Mouse (Mus musculus) embryo, embryonic 11.5 days (tissue): ENCODE measurements at regions not wholly inside any gene's neighbourhood (a gene's known extent, or its start where the extent isn't known, plus 50 kb on each side); places are given as distances from the start of the nearest gene placed in this dataset.
A peak's percentile ranks its signal among the peaks of the same experiment; 100 is the strongest.

ENCODE experiments used
- DNase-seq: peaks from one replicate; pipeline ENCODE4 v3.0.0-alpha.2; 2012; ENCODE audit warnings: low read depth, low spot score

DNA sequence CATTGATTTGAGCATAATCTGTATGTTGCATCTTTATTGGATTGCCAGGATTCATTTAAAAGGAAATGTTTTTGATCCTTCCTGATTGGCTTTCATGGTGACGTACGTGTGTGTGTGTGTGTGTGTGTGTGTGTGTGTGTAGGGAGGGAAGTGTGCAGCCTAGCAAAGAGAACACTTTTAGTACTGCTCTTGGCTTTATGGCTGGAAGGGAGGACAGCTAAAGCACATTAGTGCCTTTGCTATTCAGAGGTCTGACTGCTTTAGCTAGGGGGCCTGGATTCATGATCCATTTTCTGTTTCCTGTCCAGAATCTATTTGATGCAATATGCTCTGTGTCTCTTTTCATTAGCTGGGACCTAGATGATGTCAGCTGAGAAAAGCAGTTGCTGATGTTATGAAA lies 155.6 kb upstream of the Itga1 start:
- DNase-seq: no peak

DNA sequence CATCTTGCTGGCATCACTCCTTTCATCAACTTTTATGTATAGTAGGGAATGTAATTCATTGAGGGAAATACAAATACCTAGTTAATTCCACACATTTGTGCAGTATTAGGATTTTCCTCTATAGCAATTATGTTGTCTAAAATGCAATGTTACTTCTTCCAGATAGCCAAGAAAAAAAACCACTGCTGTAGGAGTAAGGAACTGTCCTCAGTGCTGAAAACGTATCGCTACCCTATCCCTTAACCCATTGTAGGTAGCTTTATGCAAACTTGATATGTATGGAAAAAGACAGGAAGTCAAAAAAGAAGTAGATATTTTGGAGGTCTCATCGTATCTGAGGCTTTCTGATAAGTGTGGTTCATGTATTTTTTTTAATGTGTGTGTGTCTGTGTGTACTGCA lies 150.8 kb upstream of the Itga1 start:
- DNase-seq: peak; percentile 19

DNA sequence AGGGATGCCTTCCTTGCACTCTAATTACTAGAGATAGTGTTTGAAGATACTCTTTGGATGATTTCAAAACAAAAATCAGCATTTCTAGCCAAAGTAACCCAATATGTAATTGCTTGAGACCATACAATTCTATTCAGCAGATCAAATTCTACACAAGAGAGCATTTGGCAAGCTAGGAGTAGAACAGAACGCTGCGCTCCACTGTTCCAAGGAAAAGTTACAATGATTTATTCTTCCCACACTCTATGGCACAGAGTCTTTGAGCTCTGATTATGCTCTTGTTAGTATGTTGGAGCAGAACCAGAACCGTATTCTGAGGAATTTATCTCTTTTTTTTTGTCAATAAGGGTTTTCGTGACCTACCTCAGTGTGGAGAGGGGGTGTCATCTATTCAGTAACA lies 130.2 kb upstream of the Itga1 start:
- DNase-seq: no peak

DNA sequence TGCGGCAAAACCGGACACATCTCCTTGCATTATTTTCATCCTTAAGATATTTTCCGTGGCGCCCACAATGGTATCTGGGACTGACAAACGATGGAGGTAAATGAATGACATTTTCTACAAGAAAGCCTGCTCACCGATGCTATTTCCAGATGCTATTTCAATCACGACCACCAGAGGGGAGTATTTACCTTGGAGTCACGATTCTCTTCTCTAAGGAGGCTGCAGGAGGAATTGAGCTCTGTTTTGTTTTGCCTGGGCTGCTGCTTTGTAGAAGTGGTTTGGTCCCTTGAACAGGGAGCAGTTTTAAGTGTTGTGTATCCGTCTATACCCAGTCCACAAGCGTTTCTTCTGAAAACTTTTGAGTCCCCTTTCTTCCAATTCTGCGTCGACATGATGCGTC lies 128.7 kb upstream of the Itga1 start:
- peak; percentile 63 for DNase-seq

DNA sequence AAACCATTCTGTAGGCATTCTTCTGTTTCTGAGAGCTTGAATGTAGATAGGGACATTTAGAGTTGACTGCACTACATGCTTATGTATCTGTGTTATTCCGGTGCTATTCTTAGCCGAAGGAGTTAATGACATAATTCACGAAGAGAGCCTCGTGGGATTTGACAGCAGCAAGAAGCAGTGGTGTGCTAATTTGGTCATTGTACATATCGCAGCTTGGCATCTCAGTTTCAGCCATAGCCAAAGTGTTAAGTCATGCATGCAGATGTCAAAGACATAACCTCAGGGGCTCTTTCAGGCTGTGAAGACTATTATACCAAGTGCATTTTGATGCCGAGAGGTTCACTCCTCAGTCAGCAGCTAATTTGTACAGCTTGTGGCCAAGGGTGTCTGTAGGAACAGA lies 125.1 kb upstream of the Itga1 start:
- DNase-seq: no peak

DNA sequence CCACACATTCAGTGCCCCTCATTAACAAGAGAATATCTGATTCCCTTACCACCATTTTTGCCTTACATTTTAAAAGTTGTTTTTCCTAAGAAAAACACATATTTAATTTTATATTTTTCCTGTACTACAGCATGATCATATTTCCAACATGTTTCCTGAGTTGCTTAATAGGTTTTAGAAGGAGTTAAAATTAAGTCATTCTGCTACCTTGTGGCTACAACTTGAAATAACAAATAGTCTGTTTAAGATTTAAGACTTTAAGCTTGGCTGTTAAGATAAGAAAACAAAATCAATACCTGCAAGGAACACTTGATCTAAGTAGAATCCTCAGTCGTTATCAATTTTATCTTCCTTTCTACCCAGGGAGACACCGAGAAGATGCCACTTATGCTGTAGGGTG lies 117.9 kb upstream of the Itga1 start:
- DNase-seq: no peak

GRCm38 (mm10) chr13:115211285-115211684 lies 109.5 kb upstream of the Itga1 start:
- DNase-seq: no peak

DNA sequence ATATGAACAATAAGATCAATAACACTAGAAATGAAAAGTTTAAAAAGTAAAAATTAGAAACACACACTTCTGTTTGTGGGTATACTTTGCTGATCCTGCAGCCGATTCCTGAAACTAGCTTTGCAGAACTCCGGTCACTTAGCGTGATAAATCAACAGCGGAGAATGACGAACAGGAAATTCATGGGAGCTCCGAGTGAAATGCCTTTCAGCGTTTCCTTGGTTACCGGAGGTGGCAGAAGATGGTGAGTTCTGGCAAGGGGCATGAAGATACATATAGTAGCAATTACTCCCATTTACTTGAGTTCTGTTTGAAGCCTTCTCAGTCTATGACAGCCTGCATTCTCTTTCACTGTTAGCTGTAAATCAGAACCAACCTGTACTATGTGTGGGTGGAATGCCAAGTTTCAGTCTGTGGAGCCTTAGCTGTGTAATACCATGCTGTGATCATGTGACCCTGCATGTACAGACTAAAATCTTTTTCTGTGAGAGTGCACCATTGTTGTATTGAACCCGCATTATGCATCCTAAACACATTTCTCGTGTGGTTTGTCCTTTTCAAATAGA lies 109.0 kb upstream of the Itga1 start:
- no peak for DNase-seq

DNA sequence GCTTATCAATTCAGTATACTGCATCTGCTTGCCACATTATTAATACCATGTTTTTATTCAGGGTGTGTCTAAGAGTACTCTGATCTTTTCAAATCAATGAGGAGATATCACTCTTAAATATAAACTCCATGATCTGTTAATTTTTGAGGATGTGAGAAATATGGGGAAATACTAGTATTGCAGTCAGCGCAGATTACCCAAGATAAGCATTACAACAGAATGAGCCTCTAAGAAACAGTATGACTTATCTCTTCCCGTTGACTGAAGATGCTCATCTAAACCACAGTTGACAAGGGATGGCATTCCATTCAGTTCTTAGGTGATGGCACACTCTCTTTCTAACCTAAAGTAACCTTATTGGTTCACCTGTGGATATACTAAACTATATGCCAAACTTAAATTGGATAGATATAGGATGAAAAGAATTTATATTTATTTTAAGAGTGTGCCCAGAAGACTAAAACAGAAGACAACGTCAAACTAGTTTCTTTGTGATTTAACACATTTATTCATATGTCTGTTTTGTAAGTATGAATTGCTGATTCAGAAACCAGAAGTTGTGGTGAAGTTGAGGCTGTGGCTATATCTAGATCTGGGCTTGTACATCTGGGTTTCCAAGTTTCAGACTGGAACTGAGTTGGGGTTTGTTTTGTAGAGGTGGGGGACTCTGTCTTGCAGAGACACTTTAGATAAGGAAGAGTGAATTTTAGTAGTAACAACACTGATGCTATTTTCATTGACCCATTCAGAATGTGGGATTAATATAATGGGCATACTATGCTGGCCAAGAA lies 107.8 kb upstream of the Itga1 start:
- DNase-seq: no peak

- no peak for DNase-seq
Measured at GRCm38 (mm10) chr13:115206723-115207122, 105.0 kb upstream of the Itga1 start.

- DNase-seq: no peak
Measured at GRCm38 (mm10) chr13:115199166-115199565, 97.4 kb upstream of the Itga1 start.

DNA sequence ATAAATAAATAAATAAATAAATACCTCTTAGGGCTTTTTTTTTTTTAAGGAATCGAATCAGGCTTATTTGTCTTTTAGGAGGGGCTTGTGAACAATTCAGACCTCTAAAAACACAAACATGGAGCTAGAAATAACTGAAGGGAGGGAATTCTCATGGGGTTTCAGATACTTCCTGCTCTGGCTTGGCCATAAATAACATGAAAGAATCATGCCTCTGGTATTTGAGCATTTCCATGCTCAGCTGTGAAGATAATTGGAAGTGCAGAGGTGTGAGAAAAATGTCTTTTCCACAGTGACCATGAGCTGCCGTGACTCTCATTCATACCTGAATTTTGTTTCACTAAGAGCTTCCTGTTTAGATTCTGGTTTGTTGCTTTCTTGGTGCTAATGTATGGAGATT lies 86.3 kb upstream of the Itga1 start:
- DNase-seq: no peak

- DNase-seq: no peak
Measured at GRCm38 (mm10) chr13:115187356-115187755, 85.6 kb upstream of the Itga1 start.

GRCm38 (mm10) chr13:115182211-115182870 lies 80.6 kb upstream of the Itga1 start:
- DNase-seq: no peak

GRCm38 (mm10) chr13:115178175-115178917 lies 76.6 kb upstream of the Itga1 start:
- no peak for DNase-seq

GRCm38 (mm10) chr13:115171347-115172062 lies 69.7 kb upstream of the Itga1 start:
- DNase-seq: no peak

GRCm38 (mm10) chr13:115165981-115166380 lies 64.2 kb upstream of the Itga1 start:
- no peak for DNase-seq

GRCm38 (mm10) chr13:115162689-115163413 lies 61.1 kb upstream of the Itga1 start:
- no peak for DNase-seq

DNA sequence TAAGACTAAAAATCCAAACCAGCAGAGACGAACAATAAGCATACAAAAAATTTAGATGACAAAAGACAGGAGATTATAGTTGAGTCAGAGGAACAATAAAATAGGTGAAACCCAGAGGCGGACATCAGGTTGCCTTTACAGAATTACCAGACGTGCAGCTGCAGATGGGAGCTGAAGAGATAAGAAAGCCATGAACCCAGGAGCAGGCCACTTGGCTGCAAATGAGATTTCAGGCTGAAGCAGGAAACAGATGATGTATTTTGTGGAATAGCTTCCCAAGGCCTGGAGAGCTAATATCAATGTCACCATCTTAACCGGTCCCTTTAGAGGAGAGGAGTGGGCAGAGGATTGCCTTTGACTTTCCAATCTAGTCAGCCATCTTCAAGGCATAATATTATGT lies 57.6 kb upstream of the Itga1 start:
- DNase-seq: no peak
